Mouse (Mus musculus) left cerebral cortex, adult 11 months (tissue): ENCODE results near the gene Dcdc2c.

Source experiments
- DNase-seq: peaks from one replicate; pipeline ENCODE4 v3.0.0; 2022; ENCODE audit warnings: low spot score

The Dcdc2c gene

GRCm38 (mm10) chr12:28458786-28459185 lies 93.4 kb downstream of the Dcdc2c start:
- DNase-seq = no peak

GRCm38 (mm10) chr12:28436536-28436935 lies 115.7 kb downstream of the Dcdc2c start:
- no peak for DNase-seq

- no peak for DNase-seq
Observed at GRCm38 (mm10) chr12:28432729-28433067, 119.5 kb downstream of the Dcdc2c start.

- no peak for DNase-seq
Observed at GRCm38 (mm10) chr12:28431832-28432728, 120.1 kb downstream of the Dcdc2c start.

GRCm38 (mm10) chr12:28429856-28430255 lies 122.3 kb downstream of the Dcdc2c start:
- no peak for DNase-seq

GRCm38 (mm10) chr12:28416957-28417356 lies 135.2 kb downstream of the Dcdc2c start:
- DNase-seq = no peak

GRCm38 (mm10) chr12:28407656-28408405 lies 144.4 kb downstream of the Dcdc2c start:
- no peak for DNase-seq

GRCm38 (mm10) chr12:28402256-28402655 lies 149.9 kb downstream of the Dcdc2c start:
- DNase-seq = no peak

GRCm38 (mm10) chr12:28401372-28401771 lies 150.8 kb downstream of the Dcdc2c start:
- no peak for DNase-seq

- no peak for DNase-seq
Observed at GRCm38 (mm10) chr12:28392129-28392528, 160.1 kb downstream of the Dcdc2c start.
